Mouse (Mus musculus) urinary bladder, postnatal 14 days (tissue): ENCODE measurements around the gene Kifc1.
A peak's percentile ranks its signal among the peaks of the same experiment; 100 is the strongest.
"Not testable (repeated sequence)": the region's sequence is repeated elsewhere in the genome, so short reads cannot be mapped to it uniquely, and the experiment has no call there.

ENCODE experiments used
- DNase-seq: peaks from one replicate; pipeline ENCODE4 v3.0.0; 2021; ENCODE audit warnings: low spot score

Kifc1 gene

DNA sequence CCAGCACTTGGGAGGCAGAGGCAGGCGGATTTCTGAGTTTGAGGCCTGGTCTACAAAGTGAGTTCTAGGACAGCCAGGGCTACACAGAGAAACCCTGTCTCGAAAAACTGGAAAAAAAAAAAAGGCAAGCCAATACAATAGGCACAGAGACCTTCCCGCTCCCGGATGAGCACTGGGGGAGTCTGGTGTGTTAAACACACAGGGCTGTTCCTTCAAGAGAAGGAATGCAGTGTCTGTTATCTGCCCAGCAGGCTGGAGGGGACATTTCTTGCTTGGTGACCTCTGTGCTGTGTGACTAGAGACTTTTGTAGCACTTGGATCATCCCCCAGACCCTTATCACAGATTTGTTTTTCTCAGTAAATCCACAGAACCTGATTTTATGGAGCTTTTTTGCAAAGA is 11.2 kb upstream of the Kifc1 start:
- no peak for DNase-seq

DNA sequence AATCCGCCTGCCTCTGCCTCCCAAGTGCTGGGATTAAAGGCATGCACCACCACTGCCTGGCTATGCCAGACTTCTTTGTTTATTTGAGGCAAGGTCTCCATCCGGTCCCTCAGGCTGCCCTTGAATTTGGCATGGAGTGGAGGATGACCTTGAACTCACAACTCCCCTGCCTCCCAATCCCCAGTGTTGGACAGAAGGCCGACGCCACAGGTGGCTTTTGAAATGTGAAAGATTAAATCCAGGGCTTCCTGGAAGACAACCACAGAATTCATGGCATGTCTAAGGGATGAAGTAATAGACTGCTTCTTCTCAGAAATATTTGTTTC is 10.5 kb upstream of the Kifc1 start:
- no peak for DNase-seq

DNA sequence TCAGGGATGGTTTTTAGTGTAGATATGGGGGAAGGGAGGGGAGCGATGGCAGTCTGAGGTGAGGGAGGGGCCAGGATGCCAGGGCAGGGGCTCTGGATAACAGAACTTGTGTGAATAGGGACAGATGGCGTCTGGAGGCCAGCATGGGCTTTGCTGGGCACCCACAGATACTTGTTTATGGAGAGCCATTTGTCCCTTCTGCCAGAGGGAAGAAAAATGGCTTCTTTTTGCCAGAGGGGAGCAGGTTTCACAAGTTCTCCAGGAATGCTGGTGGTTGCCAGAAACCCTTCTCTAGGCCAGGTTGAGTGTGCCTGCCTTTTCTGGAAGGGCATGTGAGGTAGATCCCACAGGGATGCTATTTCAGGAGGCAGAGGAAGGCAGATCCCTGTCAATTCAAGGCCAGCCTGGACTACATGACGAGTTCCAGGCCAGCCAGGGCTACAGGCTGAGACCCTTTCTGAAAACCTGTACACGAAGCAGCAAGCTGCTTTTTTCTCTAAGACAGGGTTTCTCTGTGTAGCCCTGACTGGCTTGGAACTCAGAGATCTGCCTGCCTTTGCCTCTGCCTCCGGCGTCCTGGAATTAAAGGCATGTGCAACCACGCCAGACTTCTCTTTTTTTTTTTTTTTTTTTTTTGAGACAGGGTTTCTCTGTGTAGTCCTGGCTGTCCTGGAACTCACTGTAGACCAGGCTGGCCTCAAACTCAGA is 10.0 kb upstream of the Kifc1 start:
- DNase-seq, result no peak

DNA sequence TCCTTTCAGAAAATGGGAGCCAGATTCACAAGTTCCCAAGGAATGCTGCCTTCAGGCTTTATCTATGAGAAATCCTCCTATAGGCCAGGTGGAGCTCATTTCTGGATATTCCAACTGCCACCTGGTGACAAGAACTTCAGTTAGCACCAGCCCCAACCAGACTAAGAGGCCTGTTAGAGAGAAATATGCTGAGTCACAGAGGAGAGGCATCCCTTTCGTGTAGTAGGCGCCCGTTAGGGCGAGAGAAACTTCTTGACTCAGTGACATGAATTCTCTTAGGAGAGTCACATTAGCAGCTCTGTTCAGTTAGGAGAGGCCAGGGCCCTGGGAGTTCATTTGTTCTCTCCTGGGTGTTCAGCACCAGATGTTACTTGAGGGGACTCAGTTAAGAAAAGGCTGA is 9.2 kb upstream of the Kifc1 start:
- DNase-seq, result no peak

DNA sequence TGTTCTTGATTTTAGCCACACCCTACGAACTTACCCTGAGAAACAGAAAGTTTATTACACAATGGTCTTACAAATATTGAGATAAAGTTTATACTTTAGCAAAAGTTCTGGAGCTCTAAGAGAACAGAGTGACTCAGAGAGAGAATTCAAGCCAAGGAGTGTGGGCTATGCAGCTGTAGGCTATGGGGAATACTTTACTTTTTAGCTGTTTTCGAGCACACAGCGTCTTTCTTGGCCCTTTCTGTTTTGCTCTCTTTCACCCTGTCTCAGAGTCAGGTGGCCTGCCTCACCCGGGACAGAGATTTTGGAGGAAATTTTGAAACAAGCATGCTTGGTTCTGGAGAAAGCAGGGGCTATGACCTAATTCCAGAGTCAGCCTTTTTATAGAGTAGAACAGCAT is 7.7 kb upstream of the Kifc1 start:
- DNase-seq, result not testable (repeated sequence)

DNA sequence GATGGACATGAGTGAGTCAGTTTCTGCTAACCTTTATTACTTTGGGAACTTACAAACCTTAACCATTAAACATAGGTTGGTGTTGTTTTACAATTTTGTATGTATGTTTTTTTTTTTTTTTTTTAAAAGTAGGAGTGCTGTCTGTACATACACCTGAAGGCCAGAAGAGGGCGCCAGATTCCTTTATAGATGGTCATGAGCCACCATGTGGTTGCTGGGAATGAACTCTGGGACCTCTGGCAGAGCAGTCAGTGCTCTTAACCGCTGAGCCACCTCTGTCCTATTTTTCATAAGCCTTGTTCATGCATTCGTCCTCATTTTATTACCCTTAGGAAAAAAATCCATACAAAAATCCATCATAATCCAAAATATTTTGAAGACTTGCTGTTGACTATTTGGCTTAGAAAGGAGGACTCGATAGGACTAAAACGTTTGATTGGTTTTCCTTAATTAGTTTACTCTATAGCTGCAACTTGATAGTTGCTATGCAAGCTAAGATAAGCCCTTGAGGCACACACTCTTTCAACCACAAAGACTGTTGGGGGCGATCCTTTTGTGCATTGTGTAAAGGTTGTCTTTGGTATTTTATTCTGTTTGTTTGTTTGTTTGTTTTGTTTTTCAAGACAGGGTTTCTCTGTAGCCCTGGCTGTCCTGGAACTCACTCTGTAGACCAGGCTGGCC is 6.8 kb upstream of the Kifc1 start:
- DNase-seq, result no peak

DNA sequence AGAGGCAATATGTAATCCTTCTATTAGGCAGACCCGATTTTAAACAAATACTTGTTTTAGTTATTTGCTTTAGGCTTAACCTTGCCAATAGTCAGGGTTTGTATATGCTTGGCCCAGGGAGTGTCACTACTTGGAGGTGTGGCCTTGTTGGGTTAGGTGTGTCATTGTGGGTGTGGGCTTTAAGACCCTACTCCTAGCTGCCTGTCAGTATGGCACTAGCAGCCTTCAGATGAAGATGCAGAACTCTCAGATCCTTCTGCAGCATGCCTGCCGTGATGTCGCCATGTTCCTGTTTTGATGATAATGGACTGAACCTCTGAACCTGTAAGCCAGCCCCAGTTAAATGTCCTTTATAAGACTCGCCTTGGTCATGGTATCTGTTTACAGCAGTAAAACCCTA is 2.5 kb upstream of the Kifc1 start:
- DNase-seq, result not testable (repeated sequence)

DNA sequence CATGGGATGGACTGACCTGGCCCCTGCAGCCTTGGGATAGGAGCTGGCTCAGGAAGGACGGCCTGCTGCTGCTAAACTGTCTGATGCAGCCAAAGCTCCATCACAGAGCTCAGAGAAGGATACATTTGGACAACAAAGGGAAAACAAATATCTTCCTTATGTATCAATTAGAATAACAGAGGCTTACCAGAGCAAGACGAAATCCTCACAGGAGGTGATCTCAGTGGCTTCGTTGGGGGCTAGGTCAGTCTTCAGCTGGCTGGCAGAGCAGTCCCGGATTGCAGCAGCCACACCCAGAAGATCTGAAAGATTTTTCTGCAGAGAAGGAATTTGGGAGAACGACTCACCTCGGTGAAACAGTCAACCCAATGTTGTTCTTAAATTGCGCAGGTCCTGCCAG is 2.0 kb upstream of the Kifc1 start:
- no peak for DNase-seq

DNA sequence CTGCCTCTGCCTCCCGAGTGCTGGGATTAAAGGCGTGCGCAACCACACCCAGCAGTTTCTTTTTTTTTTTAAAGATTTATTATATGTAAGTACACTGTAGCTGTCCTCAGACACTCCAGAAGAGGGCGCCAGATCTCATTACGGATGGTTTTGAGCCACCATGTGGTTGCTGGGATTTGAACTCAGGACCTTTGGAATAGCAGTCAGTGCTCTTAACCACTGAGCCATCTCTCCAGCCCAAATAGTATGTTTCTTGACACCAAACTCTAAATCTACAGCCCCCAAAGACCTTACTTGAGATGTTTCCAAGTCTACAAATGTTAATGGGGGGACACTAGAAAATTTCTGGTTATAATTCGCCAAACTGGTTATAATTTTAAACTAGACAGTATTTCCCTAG is 1.4 kb upstream of the Kifc1 start:
- not testable (repeated sequence) for DNase-seq

DNA sequence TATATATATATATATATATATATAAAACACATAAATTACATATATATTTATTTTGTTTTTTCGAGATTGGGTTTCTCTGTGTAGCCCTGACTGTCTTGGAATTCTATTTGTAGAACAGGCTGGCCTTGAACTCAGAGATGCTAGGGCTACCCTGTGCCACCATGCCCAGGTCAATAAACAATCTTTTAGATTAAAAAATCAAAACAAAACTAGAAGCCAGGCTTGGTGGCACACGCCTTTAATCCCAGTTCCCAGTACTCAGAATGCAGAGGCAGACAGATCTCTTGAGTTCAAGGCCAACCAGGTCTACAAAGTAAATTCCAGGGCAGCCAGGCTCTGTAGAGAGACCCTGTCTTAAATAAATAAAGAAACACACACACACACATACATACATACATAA is 896 bp upstream of the Kifc1 start:
- DNase-seq, result no peak

DNA sequence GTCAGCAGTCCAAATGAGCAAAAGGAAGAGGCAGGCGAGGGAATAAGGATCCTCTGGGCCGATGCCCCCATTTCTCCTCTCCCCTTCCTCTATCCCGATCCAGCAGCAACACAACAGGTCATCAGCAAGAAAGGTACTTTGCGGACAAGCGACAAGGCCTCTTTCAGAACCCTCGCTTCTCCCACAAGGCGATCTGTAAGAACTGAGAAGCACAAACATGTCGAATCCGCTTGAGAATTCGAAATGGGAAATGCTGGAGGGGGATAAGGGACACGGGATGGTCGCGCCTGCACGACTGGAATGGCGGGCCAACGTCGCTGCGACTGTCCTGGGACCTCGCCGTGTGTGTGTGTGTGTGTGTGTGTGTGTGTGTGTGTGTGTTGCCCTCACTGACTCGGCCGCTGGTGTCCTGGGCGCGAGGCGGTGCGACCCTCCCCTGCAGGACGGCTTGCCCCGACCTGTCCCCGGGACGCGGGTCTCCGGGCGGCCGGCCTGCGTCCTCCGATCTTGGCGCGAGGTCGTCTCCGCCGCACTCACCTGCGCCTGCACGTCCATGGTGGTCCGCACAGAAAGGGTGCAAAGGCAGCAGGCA is 424 bp downstream of the Kifc1 start:
- not testable (repeated sequence) for DNase-seq

DNA sequence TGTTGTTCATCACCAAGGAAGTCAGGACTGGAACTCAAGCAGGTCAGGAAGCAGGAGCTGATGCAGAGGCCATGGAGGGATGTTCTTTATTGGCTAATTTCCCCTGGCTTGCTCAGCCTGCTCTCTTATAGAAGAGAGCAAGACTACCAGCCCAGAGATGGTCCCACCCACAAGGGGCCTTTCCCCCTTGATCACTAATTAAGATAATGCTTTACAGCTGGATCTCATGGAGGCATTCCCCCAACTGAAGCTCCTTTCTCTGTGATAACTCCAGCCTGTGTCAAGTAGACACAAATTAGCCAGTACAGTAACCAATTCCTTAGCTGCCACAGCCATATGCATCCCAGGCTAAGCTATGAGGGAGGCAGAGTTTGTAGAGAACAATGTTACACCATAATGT is 2.2 kb downstream of the Kifc1 start:
- not testable (repeated sequence) for DNase-seq

DNA sequence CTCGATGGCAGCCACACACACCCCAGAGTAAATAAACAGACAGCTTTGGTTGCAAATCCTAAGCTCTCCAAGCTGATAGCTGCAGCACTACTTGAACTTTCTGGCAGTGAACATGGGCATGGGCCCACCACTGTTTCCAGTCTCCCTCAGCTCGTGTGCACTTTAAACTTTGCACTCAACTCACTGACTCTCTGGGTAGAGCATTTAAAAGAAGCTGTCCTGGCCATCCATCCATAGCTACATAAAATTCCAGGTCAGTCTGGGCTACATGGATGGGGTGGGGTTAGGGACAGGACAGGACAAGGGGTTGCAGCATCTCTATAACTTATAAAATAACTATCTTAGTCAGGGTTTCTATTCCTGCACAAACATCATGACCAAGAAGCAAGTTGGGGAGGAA is 2.7 kb downstream of the Kifc1 start:
- not testable (repeated sequence) for DNase-seq

DNA sequence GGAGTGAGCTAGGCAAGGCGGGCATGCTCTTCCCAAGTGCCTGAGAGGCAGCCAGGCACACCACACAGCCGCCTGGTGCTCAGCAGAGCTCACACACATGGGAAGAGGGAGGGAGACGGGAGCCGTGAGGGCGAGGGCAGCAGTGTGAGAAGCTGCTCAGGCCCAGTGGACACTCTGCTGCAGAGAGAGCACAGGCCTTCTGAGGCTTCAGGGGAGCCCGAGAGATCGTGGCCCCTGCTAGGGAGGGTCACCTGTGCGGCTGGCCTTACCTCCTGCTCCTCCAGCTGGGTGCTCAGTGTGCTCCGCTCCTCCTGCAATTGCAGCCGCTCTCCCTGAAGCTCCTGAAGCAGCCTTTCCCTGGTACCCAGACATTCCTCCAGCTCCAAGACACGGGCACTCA is 6.1 kb downstream of the Kifc1 start:
- DNase-seq, result not testable (repeated sequence)

DNA sequence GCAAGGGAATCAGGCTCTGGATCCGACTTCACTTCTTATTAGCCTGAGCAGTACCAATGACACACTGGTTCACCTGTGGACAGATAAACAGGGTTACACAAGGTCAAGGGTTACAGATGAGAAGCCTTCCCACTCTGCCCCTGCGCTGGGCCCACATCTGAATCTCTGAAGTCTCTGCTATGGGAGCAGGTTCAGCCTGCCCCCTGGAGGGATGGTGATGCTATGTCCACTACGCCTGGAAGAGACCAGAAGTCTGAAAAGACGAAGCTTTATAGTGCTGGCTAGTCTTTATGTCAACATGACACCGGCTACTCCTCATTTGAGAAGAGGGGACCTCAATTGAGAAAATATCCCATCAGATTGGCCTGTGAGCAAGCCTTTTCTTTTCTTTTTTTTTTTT is 14.7 kb downstream of the Kifc1 start:
- DNase-seq, result peak; percentile 13

DNA sequence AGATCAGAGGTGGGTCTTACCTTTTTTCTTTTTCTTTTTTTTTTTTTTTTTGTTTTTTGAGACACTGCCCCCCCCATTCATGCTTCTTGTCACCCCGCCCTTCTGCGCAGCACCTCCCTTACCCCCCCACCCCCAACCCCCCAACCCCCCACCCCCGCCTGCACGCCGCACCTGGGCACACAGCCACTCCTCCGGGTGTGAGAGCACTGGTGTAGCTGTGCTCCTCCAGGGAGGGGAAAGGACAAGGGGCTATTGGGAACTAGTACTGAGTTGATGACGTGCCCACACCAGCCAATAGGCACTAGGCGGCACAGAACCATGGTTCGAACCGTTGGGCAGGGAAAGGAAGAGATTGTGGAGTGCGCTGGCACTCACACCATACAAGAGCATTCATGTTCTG is 16.1 kb downstream of the Kifc1 start:
- DNase-seq, result no peak

DNA sequence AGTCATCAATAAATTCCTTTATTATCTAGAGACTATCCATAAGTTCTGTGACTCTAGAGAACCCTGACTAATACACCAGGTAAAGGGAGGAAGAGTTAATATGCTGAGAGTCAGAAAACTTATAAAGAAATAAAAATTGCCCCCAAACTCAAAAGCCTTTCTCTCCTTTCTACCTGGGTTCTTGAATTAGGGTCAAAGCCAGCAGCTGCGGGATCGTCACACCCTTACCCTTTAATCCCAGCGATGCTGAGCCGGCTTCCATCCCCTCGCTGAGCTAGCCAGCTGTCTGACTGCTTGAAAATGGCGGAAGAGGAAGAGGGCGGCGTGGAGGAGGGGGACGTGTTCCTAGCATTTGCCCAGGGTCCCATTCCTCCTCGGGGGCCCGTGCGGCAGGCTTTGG is 16.9 kb downstream of the Kifc1 start, which contains the start of gene Gm7029:
Gm7029 (plus strand) TSS at position 301 of the 400 bp plus-strand sequence.
- not testable (repeated sequence) for DNase-seq

DNA sequence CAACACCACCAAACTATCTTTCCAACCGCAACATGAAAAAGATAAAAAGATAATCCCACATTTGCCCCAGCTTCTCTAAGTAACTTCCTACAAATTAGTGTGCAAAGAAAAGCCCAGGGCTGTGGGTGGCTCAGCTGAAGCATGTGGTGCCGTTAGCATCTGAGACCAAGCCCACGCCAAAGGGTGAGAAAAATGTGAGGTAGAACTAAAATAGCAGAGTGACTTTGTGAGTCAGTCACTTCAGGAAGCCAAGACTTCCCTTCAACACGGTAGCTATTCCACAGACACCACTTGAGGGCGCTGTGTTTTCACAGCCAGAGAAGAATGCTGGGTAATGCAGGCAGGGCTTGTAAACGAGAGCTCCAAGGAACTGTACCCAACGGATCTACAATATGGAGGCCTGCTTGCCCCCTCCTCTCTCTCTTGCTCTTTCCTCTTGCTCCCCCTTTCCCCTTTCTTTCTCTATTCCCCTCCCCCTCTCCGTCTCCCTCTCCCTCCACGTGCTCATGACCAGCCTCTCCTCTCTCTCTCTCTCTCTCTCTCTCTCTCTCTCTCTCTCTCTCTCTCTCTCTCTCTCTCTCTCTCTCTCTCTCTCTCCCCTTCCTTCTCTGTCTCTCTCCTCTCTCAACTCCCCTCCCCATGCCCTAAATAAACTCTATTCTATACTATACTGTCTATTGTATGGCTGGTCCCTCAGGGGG is 25.0 kb downstream of the Kifc1 start:
- DNase-seq, result peak; percentile 26

DNA sequence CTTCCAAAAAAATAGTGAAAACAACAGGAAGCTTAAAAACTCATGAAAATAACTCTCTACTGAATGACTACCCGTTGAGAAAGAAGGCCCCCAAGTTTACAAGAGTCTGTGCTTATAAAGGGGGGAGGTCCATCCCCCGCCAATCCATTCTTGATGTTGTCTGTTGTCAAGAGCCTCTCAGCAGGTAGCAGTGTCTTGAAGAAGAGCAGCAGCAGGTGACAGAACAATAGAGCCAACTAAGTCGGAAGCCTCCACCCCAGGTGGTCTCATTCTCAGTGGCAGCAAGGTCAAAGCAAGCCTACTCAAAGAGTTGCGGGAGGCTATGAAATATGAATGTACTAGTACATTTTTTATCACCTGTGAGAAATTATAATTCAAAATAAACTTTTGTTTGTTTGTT is 32.6 kb downstream of the Kifc1 start:
- no peak for DNase-seq

DNA sequence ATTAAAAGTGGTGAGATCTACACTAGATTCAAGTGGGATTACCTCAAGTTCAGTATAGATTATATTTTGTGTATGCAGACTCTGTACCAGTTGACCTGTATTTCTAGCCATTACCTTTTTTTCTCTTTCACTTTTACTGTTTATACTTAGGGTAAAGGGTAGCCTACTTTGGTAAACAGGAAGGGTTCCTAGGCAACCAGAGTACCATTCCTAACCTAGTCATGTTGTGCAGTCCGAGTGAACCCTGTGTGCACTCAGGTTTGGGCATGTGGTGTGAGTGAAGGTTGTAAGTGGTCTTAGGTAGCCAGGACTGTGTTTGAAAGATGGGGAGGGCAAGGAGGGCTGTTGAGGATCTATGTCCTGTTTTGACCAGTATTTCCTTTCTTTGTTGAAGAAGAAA is 39.1 kb downstream of the Kifc1 start:
- no peak for DNase-seq

DNA sequence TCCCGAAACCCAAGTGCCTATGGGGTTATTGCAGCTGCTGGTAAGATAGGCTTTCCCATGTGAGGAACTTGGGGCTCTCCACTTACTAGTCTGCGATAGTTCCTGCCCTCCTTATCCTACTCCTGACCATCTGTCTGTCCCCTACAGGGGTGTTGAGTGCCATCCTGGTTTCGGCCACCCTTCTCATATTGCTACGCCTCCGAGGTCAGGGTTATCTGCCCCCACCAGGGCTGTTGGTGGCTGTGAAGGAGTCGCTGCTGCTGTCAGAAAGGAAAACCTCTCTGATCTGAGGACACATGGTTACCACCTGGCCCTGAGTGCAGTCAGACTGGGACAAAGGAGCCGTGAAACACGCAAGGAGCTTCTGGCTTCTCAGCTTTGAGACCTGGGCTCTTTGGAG is 42.3 kb downstream of the Kifc1 start:
- DNase-seq, result no peak

DNA sequence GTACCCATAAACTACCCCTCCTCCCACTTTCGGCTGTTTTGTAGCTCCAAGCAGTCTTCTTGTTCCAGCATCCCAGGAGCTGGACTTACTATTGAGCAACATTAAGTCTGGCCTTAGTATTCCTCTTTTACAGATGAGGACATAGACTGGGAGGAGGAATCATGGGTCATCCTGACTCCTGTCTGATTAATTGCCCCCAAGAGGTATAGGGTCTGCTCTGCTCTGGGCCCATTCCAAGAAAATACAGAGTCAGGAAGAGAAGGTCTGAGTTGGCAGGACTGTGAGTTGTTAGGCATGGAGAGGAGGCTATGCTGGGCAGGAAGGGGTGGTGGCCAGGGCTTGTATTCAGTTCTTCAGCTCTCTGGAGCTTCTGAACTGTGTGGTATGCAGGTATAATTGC is 46.3 kb downstream of the Kifc1 start:
- DNase-seq, result no peak
